Mouse (Mus musculus) heart, embryonic 14.5 days (tissue): ENCODE measurements around the gene Pcsk2. TPM values are rescaled to one million over a fixed set of nuclear protein-coding genes. Genes with fewer than 3 reads are reported as not detected.

ENCODE experiments used
- ATAC-seq: fragments of 200-750 bp; cut with Nextera tagmentation; 2 replicates; pipeline ENCODE4 v1.8.0; 2017; ENCODE audit warnings: low read depth, moderate TSS enrichment; ENCODE audit not compliant: insufficient number of reproducible peaks, insufficient read depth, low FRiP score
- H3K27ac ChIP-seq, 2 experiments: fragments of 200-500 bp in 1 of 2; fragments of 300-500 bp in 1 of 2; sonication (generic) in 1 of 2; replicated peaks in 1 of 2; 2 replicates each; pipeline ENCODE4 v1.5.1; 2012 to 2014; ENCODE audit warnings: low read depth in 2 of 2, low read length in 2 of 2, control low read depth in 1 of 2, mild to moderate bottlenecking in 1 of 2, mixed read lengths in 1 of 2; ENCODE audit not compliant: control insufficient read depth in 1 of 2, insufficient read depth in 1 of 2
- H3K27me3 ChIP-seq: fragments of 300-500 bp; sonication (generic); 2 replicates; pipeline ENCODE4 v1.6.1; 2014; ENCODE audit warnings: mild to moderate bottlenecking, low read length, control low read depth; ENCODE audit not compliant: control insufficient read depth, insufficient read depth
- H3K36me3 ChIP-seq: fragments of 300-500 bp; sonication (generic); 2 replicates; pipeline ENCODE4 v1.6.1; 2014; ENCODE audit warnings: mild to moderate bottlenecking, control low read depth, low read length, mixed read lengths; ENCODE audit not compliant: control insufficient read depth, insufficient read depth
- H3K4me1 ChIP-seq, 2 experiments: fragments of 200-500 bp in 1 of 2; fragments of 300-500 bp in 1 of 2; sonication (generic) in 1 of 2; 2 replicates each; pipeline ENCODE4 v1.6.1; 2012 to 2014; ENCODE audit warnings: low read length in 2 of 2, control low read depth in 1 of 2, mixed read lengths in 1 of 2; ENCODE audit not compliant: control insufficient read depth in 2 of 2, insufficient read depth in 2 of 2
- H3K4me2 ChIP-seq: fragments of 300-500 bp; sonication (generic); 2 replicates; pipeline ENCODE4 v1.6.1; 2014; ENCODE audit warnings: mild to moderate bottlenecking, low read length
- H3K4me3 ChIP-seq, 2 experiments: fragments of 200-500 bp in 1 of 2; fragments of 300-500 bp in 1 of 2; sonication (generic) in 1 of 2; 2 replicates each; pipeline ENCODE4 v1.5.1; 2012 to 2014; ENCODE audit warnings: low read length in 2 of 2, mild to moderate bottlenecking in 2 of 2, control low read depth in 1 of 2, low read depth in 1 of 2, moderate library complexity in 1 of 2; ENCODE audit not compliant: control insufficient read depth in 1 of 2, insufficient read depth in 1 of 2
- H3K9ac ChIP-seq: fragments of 300-500 bp; sonication (generic); 2 replicates; pipeline ENCODE4 v1.6.1; 2014; ENCODE audit warnings: mild to moderate bottlenecking, low read length
- H3K9me3 ChIP-seq: fragments of 300-500 bp; sonication (generic); 2 replicates; pipeline ENCODE4 v1.6.1; 2016; ENCODE audit warnings: low read length, control low read depth; ENCODE audit not compliant: control insufficient read depth
- WGBS: fragments of 180-500 bp; shearing (Covaris S2); extraction: QIAGEN DNeasy Blood & Tissue Kit; methylation state at CpG from one replicate; pipeline ENCODE4 v1.1.7; 2014; 5-methylcytosine and 5-hydroxymethylcytosine counted together
- polyA plus RNA-seq: library from polyadenylated mRNA; unstranded; fragments of >200 nt; fragmentation: Nextera tagmentation; extraction: Ambion mirVana; gene quantifications from 2 replicates; pipeline ENCODE4 v1.2.1, GENCODE M21; 2014

Gene Pcsk2
- 0.04 TPM in 1 of 2 replicates, not detected in the other for polyA plus RNA-seq

DNA sequence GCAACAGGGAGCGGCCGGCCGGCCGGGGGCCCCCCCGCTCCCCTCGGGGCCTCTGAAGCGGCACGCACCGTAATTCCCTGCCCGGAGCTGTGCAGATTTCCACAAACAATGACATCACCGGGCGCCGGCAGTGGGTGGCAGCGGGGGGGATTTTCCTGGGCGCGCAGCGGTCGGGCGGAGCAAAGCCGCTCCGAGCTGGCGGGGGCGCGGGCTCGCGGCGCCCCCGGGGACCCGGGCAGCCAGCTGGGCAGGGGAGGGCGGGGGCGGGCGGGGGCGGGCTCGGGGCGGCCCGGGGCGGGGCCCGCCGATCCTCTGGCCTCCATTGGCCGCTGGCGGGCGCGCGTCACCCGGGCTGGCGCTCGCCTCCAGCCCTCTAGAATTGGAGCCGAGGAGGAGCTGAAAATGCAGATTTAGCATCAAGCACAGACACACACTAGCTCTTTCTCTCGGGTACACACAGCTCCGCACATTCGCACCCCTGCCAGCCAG lies at the start of gene Pcsk2:
TSS of gene Pcsk2 (plus strand) at position 399 of the 489 bp plus-strand sequence.
- Histone ChIP-seq H3K4me2 (peak within 1 kb of the TSS; percentile 76), H3K27ac (no peak within 1 kb of the TSS), H3K4me1 (peaks cover 3 to 5% of the 10 kb centered on the region in 2 experiments; a peak in 2 of 4 replicates), H3K9ac (peak within 1 kb of the TSS; percentile 22; the same call in 1 of the 2 replicates), H3K36me3 (no peaks in the 10 kb centered on the region), H3K9me3 (no peaks in the 10 kb centered on the region), H3K27me3 (peaks cover 62% of the 10 kb centered on the region), H3K4me3 (peak within 1 kb of the TSS; percentile 43 to 44)
- ATAC-seq = peak; percentile 39; the same call in 1 of the 2 replicates
- WGBS = 0% methylated on average over 38 of the region's 51 CpGs

DNA sequence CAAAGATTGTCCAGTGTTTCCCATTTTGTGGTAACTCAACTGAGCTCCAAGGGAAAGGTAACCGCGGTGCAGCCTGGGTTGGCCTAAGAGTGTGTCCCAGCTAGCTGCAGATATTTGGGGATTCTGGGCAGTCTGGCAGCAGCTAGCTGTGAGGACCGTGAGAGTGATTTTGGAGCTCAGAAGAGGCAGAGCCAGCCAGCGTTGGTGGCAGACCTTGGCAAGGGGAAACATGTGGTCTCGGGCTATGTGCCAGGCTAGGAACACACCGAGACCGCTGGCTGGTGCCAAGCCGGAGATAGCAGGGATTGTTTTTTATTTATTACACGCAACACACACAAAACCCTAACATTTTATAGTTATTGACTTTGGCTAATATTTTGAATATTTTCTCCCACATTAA lies 45.1 kb upstream of the Pcsk2 start:
- Histone ChIP-seq H3K27me3 (no peaks in the 10 kb centered on the region), H3K9me3 (no peaks in the 10 kb centered on the region), H3K27ac (no peak overlapping the region), H3K4me2 (no peak overlapping the region), H3K36me3 (no peaks in the 10 kb centered on the region), H3K4me3 (no peak overlapping the region), H3K9ac (no peak overlapping the region), H3K4me1 (no peaks in the 10 kb centered on the region)
- 85% methylated on average over 9 of the region's 9 CpGs for WGBS
- no peak for ATAC-seq

DNA sequence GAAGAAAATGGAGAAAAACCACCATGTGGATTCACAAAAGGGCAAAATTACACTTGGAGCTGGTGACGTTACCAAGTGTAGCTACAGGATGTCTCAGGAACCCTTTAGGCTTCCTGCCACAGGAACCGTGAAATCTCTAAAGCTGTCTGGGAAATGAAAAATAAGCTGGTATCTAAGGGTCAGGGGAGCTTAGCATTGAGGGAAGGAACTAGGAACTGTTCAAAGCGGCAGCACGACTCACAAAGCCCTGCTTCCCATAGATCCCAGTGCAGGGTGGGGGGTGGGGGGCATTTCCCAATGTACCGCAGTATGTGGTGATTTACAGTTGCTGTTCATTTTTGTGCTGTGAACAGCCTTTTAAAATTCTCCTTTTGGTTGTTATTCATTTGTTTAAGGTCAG lies 44.2 kb upstream of the Pcsk2 start:
- no peaks in the 10 kb centered on the region for H3K27me3 ChIP-seq
- 69% methylated on average over 5 of the region's 5 CpGs for whole genome bisulfite sequencing
- H3K4me3 ChIP-seq = no peak overlapping the region
- no peaks in the 10 kb centered on the region for H3K36me3 ChIP-seq
- no peak overlapping the region for H3K27ac ChIP-seq
- ATAC-seq = no peak
- no peaks in the 10 kb centered on the region for H3K9me3 ChIP-seq
- no peak overlapping the region for H3K4me2 ChIP-seq
- no peak overlapping the region for H3K9ac ChIP-seq
- no peaks in the 10 kb centered on the region for H3K4me1 ChIP-seq

DNA sequence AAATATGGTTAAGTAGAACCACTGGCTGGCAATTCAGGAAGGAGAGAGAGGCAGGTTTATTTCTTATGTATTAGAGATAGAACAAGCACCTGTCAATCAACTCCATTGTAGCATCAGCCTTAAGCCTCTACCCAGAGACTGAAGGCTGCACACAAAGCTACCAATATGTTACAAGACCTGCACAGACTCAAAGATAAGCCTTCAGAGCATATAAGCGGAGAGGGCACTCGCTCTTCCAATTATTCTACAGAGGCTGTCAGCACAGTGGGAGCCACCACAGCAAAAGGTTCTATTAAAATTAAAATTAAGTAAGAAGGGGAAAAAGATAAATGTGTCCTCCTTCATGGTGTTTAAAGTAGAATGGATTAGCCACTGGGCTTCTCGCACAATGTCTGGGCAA lies 43.8 kb upstream of the Pcsk2 start:
- Histone ChIP-seq H3K36me3 (no peaks in the 10 kb centered on the region), H3K9me3 (no peaks in the 10 kb centered on the region), H3K4me2 (no peak overlapping the region), H3K4me3 (no peak overlapping the region), H3K9ac (no peak overlapping the region), H3K4me1 (no peaks in the 10 kb centered on the region), H3K27me3 (no peaks in the 10 kb centered on the region), H3K27ac (no peak overlapping the region)
- ATAC-seq = no peak
- WGBS = 79% methylated on average over 3 of the region's 3 CpGs

DNA sequence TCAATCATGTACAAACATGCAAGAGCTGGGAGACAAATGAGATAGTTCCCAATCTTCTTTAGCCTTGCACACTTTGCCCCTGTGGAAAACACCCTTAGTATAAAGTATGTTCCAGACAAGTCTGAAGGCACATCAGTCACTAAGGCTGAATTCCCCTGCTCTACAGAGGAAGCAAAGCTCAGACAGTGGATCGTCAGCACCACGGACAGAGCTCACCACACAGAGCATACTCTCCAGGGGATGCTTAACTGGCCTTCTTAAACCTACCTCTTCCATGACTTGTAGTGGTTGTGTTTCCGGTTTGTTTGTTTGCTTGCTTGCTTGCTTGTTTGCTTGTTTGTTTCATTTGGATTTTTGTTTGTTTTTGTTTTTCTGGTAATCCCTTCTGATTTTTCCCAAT lies 9.5 kb upstream of the Pcsk2 start:
- Histone ChIP-seq H3K27me3 (no peaks in the 10 kb centered on the region), H3K27ac (no peak overlapping the region), H3K4me2 (no peak overlapping the region), H3K4me1 (no peaks in the 10 kb centered on the region), H3K4me3 (no peak overlapping the region), H3K9me3 (no peaks in the 10 kb centered on the region), H3K9ac (no peak overlapping the region), H3K36me3 (no peaks in the 10 kb centered on the region)
- WGBS = 10% methylated on average over 3 of the region's 3 CpGs
- no peak for ATAC-seq

DNA sequence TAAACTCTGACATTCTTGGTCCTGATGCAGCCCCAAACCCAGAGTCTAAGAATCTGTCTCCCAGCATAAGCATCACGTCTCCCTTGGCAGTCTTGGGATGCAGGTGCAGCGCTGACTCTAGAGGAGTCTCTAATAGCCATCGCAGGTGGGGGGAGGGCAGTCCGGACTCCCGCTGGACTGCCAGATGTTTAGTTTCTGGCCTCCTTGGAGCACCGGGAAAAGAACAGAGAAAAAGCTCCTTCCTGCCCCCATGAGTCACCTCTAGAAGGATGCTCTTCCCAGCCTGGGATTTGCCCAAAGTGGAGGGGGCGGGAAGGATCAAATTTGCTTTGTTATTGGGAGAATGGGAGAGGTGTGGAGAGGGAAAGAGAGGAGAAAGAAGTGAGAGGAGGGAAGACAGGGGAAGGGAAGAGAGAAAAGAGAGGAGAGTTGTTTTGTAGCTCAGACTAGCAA lies 631 bp upstream of the Pcsk2 start:
- H3K9me3 ChIP-seq = no peaks in the 10 kb centered on the region
- no peak for ATAC-seq
- 2% methylated on average over 7 of the region's 7 CpGs for WGBS
- no peak overlapping the region for H3K27ac ChIP-seq
- H3K27me3 ChIP-seq = peaks cover 62% of the 10 kb centered on the region
- H3K4me1 ChIP-seq = peaks cover 3 to 5% of the 10 kb centered on the region in 2 experiments; a peak in 2 of 4 replicates
- H3K9ac ChIP-seq = peak overlapping the region; percentile 22; the same call in 1 of the 2 replicates
- peak overlapping the region; percentile 76 for H3K4me2 ChIP-seq
- H3K4me3 ChIP-seq = peak overlapping the region; percentile 43 to 44
- H3K36me3 ChIP-seq = no peaks in the 10 kb centered on the region

DNA sequence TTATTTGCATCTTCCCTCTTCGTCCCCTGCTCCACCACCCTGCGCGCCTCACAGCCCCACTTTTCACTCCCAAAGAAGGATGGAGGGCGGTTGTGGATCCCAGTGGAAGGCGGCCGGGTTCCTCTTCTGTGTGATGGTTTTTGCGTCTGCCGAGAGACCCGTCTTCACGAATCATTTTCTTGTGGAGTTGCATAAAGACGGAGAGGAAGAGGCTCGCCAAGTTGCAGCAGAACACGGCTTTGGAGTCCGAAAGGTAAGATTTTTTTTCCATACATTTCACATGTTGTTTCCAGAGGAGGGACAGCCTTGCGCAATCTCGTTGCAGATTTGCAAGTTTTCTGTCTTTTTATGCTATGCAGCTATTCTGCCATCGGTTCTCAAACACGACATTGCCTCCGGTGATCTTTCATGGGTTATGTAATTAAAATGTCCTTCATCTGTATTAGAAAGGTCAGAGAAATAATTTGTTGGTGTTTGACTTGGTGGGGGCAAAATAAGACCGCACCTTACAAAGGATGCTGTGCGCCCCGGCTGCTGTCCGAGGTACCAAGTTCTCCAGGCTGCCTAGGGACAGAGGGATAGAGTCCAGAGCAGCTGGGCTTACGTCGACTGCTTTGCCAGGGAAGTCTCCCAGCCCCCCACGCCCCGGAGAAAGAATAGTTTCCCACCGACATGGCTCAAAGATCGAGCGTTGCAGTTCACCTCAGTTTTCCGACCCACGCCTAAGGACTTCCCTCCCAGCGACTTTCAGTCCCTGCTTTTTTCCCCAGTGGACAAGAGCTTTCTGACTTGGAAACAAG lies 656 bp downstream of the Pcsk2 start:
- WGBS = 1% methylated on average over 33 of the region's 33 CpGs
- no peak for ATAC-seq
- Histone ChIP-seq H3K9me3 (no peaks in the 10 kb centered on the region), H3K27me3 (peaks cover 62% of the 10 kb centered on the region), H3K4me1 (peaks cover 3 to 5% of the 10 kb centered on the region in 2 experiments; a peak in 2 of 4 replicates), H3K9ac (no peak overlapping the region), H3K27ac (no peak overlapping the region), H3K4me2 (peak overlapping the region; percentile 76), H3K36me3 (no peaks in the 10 kb centered on the region), H3K4me3 (peak overlapping the region in 1 of 2 experiments; percentile 43; a peak in 2 of 4 replicates)
